Mouse (Mus musculus) spleen, adult 2 months (tissue): Measurements from ENCODE around the gene Eef1a1.

Experiments used
- CTCF ChIP-seq: fragments of 200-500 bp; IDR thresholded peaks from 2 replicates; pipeline ENCODE4 v1.5.1; 2011; ENCODE audit warnings: mild to moderate bottlenecking, inconsistent platforms; ENCODE audit not compliant: insufficient read depth, insufficient read length, insufficient replicate concordance; ENCODE audit errors: extremely low read depth
- POLR2A ChIP-seq: fragments of 200-500 bp; IDR thresholded peaks from 2 replicates; pipeline ENCODE4 v1.6.1; 2011; ENCODE audit warnings: low read depth, low read length, inconsistent platforms

DNA sequence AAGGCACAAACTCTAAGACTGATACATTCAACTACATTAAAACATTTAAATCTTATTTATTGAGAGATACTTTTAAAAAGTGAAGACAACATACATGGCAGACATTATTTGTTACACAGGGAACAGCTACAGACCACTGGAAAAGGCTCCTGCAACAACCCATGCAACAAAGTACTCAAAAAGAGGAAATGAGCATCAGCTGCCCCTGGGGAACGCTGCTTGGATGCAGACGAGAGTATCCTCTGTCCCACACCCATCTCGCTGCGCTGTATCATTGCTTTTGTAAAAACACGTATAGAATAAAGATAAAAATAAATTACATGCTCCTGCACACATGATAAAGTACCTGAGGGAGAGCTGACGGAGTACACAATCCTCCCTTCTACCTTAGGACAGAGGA lies 58.5 kb downstream of the Eef1a1 start:
- no peak for TF ChIP-seq CTCF
- TF ChIP-seq POLR2A, result no peak
